Mouse (Mus musculus) intestine, postnatal 0 days (tissue): ENCODE data around the gene Setd2. TPM values are rescaled to one million over a fixed set of nuclear protein-coding genes. Genes with fewer than 3 reads are reported as not detected.

Source experiments
- ATAC-seq: fragments of 200-750 bp; cut with Nextera tagmentation; 2 replicates; pipeline ENCODE4 v1.8.0; 2017; ENCODE audit warnings: mild to moderate bottlenecking, moderate TSS enrichment, moderate library complexity
- H3K27ac ChIP-seq: fragments of 300-500 bp; sonication (generic); 2 replicates; pipeline ENCODE4 v1.5.1; 2014; ENCODE audit warnings: mild to moderate bottlenecking, low read depth, low read length, moderate library complexity
- H3K27me3 ChIP-seq: fragments of 300-500 bp; sonication (generic); replicated peaks from 2 replicates; pipeline ENCODE4 v1.6.1; 2014; ENCODE audit warnings: low read length, mixed read lengths; ENCODE audit not compliant: control insufficient read depth, insufficient read depth
- H3K36me3 ChIP-seq: fragments of 300-500 bp; sonication (generic); 2 replicates; pipeline ENCODE4 v1.6.1; 2014; ENCODE audit warnings: mild to moderate bottlenecking, moderate library complexity; ENCODE audit not compliant: control insufficient read depth, insufficient read depth
- H3K4me1 ChIP-seq: fragments of 300-500 bp; sonication (generic); replicated peaks from 2 replicates; pipeline ENCODE4 v1.6.1; 2014; ENCODE audit warnings: antibody characterized with exemption, low read length, mixed read lengths; ENCODE audit not compliant: control insufficient read depth, insufficient read depth
- H3K4me2 ChIP-seq: fragments of 300-500 bp; sonication (generic); replicated peaks from 2 replicates; pipeline ENCODE4 v1.6.1; 2014; ENCODE audit warnings: low read depth, mild to moderate bottlenecking, moderate library complexity
- H3K4me3 ChIP-seq: fragments of 300-500 bp; sonication (generic); 2 replicates; pipeline ENCODE4 v1.5.1; 2014; ENCODE audit warnings: low read depth, low read length
- H3K9ac ChIP-seq: fragments of 300-500 bp; sonication (generic); 2 replicates; pipeline ENCODE4 v1.6.1; 2014; ENCODE audit warnings: mild to moderate bottlenecking, low read depth, low read length
- H3K9me3 ChIP-seq: fragments of 300-500 bp; sonication (generic); 2 replicates; pipeline ENCODE4 v1.6.1; 2016; ENCODE audit warnings: mixed run types; ENCODE audit not compliant: control insufficient read depth
- CTCF ChIP-seq: sonication (generic); IDR thresholded peaks from 2 replicates; pipeline ENCODE4 v1.5.1; 2016; ENCODE audit warnings: low read depth, mild to moderate bottlenecking, control low read depth, antibody characterized with exemption, moderate library complexity
- WGBS: fragments of 180-500 bp; shearing (Covaris S2); extraction: QIAGEN DNeasy Blood & Tissue Kit; methylation state at CpG from one replicate; pipeline ENCODE4 v1.1.7; 2014; 5-methylcytosine and 5-hydroxymethylcytosine counted together
- polyA plus RNA-seq: library from polyadenylated mRNA; unstranded; fragments of >200 nt; fragmentation: Nextera tagmentation; extraction: Ambion mirVana; gene quantifications from 2 replicates; pipeline ENCODE4 v1.2.1, GENCODE M21; 2015

Setd2 gene
- polyA plus RNA-seq, 1 experiment from 2014 or later = 12.4 TPM

GRCm38 (mm10) chr9:110645219-110645618 lies 112.8 kb downstream of the Setd2 start:
- no peaks in the 10 kb centered on the region for H3K4me1 ChIP-seq
- H3K9me3 ChIP-seq = no peaks in the 10 kb centered on the region
- WGBS = 76% methylated on average over 9 of the region's 9 CpGs
- no peaks in the 10 kb centered on the region for H3K27me3 ChIP-seq
- peaks cover 5% of the 10 kb centered on the region; the same call in 1 of the 2 replicates for H3K36me3 ChIP-seq
- no peak overlapping the region for H3K4me3 ChIP-seq
- H3K4me2 ChIP-seq = no peak overlapping the region
- no peak overlapping the region for H3K27ac ChIP-seq
- ATAC-seq = no peak
- no peak overlapping the region for H3K9ac ChIP-seq
- no peak for TF ChIP-seq CTCF

DNA sequence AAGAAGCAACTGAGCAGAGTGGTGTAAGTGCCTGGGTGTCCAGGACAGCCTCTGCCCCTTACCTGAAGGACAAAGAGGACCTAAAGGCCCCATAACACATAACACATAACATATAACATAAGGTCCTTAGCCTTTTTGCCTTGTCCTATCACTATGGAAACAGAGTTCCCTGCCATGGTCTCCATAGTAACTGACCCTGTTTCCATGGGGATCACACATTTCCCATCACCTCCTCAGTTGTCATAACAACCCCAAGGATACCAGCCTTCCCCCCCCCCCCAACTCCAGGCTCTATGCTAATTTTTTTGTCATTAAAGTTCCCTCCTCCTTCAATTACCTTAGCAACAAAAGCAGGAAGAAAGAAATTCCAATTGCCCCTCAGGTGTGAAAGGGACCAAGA lies 117.4 kb downstream of the Setd2 start:
- no peak for ATAC-seq
- H3K27ac ChIP-seq = no peak overlapping the region
- no peak for TF ChIP-seq CTCF
- H3K4me3 ChIP-seq = no peak overlapping the region
- H3K4me1 ChIP-seq = no peaks in the 10 kb centered on the region
- no peaks in the 10 kb centered on the region; the same call in 1 of the 2 replicates for H3K27me3 ChIP-seq
- no peak overlapping the region for H3K4me2 ChIP-seq
- H3K9me3 ChIP-seq = no peaks in the 10 kb centered on the region
- H3K36me3 ChIP-seq = no peaks in the 10 kb centered on the region
- H3K9ac ChIP-seq = no peak overlapping the region

DNA sequence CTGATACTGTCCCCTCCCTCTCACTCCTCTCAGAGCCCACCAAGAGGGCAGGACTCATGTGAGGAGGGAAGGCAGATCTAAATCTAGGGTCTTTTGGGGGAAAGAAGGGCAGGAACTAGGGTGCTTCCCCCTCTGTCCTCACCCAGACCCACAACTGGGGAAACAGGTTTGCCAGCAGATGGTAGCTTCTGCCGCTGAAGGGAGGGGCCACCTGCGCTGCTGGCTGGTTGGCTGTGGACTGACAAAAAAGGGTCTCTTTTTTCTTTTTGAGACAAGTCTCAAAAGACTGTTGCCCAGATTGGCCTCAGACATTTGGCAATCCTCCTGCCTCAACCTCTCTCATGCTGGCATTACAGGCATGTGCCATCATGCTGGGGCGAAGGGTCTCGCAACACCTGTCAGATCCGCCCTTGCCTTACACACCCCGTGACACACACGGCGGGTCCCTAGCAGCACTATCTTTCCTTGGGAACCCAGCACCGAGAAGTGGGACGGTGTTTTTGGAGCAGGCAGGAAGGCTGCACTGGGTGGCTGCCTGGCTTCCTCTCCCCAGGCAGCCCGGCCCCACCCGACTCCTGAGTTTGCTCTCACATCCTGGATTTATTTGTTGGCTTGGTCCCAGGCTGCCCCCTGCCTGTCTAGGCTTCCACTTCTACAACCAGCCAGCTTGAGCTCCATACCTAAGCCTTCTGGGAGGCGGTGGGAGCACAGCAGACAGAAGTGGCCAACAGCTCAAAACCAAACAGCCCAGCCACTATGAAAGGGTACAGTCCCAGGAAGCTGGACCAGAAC lies 119.7 kb downstream of the Setd2 start:
- Histone ChIP-seq H3K4me1 (no peaks in the 10 kb centered on the region), H3K9me3 (no peaks in the 10 kb centered on the region), H3K4me2 (peak overlapping the region; percentile 98), H3K27ac (no peak overlapping the region), H3K9ac (0 out of 2 replicates have a peak overlapping the region, but pooled peaks have one; percentile 11), H3K36me3 (no peaks in the 10 kb centered on the region), H3K27me3 (no peaks in the 10 kb centered on the region; the same call in 1 of the 2 replicates), H3K4me3 (peak overlapping the region; percentile 69)
- WGBS = 14% methylated on average over 13 of the region's 13 CpGs
- ATAC-seq = no peak
- TF ChIP-seq CTCF = peak; percentile 63

DNA sequence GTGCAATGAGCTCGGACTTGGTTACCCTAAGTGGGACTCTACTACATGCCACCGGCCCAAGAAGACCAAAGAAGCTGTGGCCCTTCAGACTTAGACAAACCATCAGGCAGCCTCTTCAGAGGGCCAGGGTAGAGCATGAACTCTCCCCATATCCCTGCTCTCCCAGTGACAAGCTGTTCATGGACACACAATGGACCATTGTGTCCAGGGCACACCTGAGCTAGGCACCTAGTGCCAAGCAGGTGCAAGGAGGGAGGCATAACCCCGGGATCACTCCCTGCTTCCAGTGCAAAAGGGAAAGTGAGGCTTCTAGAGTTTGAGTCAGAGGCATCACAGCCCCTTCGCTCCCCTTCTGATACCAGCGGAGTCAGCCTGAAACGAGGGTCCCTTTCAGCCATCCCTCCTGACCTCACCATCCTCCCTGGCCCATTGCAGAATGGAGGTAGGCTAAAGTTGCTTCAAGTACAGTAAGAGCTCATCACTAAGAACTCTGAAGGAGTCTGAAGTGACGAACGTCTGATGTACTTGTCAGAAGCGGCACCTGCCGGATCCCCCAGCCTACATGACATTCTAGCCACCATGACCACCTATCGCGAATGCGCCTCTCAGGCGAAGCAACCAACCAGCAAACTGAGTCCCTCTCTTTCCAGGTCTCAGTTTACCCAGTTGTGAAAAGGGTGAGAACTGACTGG lies 120.7 kb downstream of the Setd2 start:
- ATAC-seq = no peak
- no peak for TF ChIP-seq CTCF
- 0 out of 2 replicates have a peak overlapping the region, but pooled peaks have one; percentile 72 for H3K27ac ChIP-seq

GRCm38 (mm10) chr9:110653655-110654461 lies 121.5 kb downstream of the Setd2 start, which contains the start of gene Nbeal2:
Nbeal2 (minus strand) TSS chr9:110654161.
- TF ChIP-seq CTCF = peak; percentile 47
- Histone ChIP-seq H3K9me3 (no peaks in the 10 kb centered on the region), H3K4me2 (peak within 1 kb of the TSS; percentile 98), H3K4me1 (0 out of 2 replicates have a peak, but pooled peaks cover 2% of the 10 kb centered on the region), H3K36me3 (no peaks in the 10 kb centered on the region), H3K4me3 (peak within 1 kb of the TSS; percentile 69), H3K9ac (peak within 1 kb of the TSS; percentile 62), H3K27ac (peak within 1 kb of the TSS; percentile 72), H3K27me3 (no peaks in the 10 kb centered on the region; the same call in 1 of the 2 replicates)
- ATAC-seq = peak; percentile 82
- WGBS = under 1% methylated on average over 63 of the region's 75 CpGs

More for the DNA sequence above, 120.7 kb downstream of the Setd2 start:
- Histone ChIP-seq H3K4me3 (peak overlapping the region; percentile 69), H3K4me1 (no peaks in the 10 kb centered on the region), H3K9ac (peak overlapping the region; percentile 62), H3K27me3 (no peaks in the 10 kb centered on the region; the same call in 1 of the 2 replicates), H3K4me2 (peak overlapping the region; percentile 98), H3K9me3 (no peaks in the 10 kb centered on the region), H3K36me3 (no peaks in the 10 kb centered on the region)
- WGBS = 9% methylated on average over 14 of the region's 14 CpGs
